Mouse (Mus musculus): ENCODE results near the gene Ifi27l2b.
A peak's percentile ranks its signal among the peaks of the same experiment; 100 is the strongest.

Gene Ifi27l2b

DNA sequence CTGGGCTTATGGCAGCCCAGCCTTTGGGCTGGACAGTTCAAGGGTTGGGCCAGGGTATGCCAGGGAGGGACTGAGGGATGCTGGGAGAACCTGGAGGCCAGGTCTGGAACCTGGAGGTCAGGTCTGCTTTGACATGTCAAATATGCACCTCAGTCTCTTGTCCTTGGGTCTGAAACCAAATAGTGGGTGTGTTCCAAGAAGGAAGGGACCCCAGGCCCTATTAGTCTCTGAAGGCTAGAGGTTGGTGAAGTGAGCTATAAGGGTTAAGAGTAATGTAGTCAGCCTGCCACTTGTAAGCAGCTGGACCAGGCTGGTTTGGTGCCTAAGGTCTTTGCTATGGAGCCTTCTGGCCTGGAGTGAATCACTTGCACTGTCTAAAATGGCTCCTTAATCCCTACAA lies 22.2 kb downstream of the Ifi27l2b start:
- no peak for DNase-seq (ENCODE audit: low spot score)

DNA sequence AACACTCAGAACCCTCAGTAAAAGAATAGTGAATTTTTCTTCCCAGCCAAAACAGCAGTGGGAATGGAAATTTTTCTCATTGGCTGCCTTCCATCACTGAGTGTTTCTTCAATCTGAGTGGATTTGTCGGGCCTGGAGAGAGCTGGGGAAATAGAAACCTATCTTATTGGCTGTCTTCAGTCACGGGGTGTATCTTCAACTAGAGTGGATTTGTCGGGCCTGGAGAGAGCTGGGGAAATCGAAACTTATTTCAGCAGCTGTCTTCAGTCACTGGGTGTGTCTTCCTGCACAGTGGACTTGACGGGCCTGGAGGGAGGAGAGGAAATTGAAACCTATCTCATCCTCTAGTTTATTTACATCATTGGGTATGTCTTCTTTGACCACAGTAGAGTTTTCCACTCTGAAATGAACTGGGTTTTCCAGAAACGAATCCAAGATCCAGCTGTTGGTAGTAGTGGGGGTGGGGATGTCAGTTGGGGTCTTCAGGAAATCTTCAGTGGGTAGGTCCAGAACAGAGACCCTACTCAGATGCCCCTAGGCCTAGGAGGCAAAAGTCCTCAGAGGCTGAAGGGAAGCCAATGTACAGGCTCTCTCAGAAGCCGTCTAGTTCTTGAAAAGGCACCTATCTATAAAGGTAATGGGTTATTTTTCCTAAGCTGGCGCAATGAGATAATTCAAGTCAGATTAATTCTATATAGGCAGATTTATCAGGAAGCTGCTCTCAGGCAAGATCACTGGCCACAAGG lies 22.9 kb downstream of the Ifi27l2b start, which contains the start of gene Ifi27:
TSS of gene Ifi27 (plus strand) at position 226 of the 746 bp plus-strand sequence.
- DNase-seq (ENCODE audit: low spot score): no peak

DNA sequence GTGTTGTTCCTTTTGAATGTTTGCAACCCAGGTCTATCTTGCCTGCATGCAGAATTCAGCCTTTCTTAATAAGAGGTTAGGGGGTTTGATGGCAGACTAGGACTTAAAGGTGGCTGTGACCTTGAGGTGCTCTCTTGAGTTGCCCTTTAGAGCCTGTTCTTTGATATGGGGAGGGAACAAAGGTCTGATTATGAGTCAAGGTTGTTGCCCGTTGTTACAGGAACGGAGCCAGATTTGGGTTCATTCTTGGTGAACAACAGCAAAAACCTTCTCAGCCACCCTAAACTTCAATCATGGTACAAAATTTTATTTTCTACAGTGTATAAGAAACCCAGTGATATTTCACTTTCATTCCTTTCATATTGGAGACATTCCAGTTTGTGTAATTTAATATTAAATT lies 23.6 kb downstream of the Ifi27l2b start:
- no peak for DNase-seq (ENCODE audit: low spot score)

DNA sequence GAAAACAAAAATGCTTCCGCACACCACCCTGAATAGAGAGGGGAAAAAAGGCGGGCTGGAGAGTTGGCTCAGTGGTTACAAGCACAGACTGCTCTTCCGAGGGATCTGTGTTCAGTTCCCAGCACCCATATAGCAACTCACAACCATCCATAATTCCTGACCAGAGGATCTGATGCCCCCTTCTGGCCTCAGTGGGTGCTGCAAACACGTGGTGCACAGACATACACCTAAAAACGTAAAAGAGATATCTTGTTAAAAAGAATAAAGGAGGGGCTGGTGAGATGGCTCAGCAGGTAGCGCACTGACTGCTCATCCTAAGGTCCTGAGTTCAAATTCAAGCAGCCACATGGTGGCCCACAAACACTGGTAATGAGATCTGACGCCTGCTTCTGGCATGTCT lies 30.3 kb downstream of the Ifi27l2b start:
- DNase-seq (ENCODE audit: low spot score): no peak

DNA sequence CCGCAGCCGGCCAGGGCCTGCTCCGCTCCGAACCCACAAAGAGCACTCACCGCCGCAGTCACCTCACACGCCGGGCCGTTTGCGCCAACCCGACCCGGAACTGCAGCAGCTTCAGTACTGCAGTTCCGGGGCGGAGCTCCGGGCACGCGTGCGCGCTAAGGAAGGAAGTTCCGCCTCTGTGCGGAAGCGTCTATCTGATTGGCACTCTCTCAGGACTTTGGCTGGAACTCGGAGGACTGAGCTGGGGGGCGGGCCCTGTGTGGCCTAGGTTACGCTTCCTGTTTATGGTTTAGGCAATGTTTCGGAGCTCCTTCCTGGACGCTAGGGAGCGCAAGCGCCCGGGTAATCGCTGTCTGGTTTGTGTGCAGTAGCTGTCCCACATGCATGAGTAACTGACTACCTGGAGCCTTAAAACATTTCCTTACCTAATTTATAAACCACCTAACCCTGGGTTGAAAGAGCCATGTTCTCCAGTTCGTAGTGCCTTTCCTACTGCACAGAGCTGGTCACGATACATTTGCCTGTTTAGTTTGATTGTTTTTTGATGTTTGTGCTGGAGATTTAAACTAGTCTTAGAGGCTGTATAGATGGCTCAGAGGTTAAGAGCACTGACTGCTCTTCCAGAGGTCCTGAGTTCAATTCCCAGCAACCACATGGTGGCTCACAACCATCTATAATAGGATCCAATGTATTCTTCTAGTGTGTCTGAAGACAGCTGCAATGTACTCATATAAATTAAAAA lies 31.1 kb downstream of the Ifi27l2b start, which contains the start of gene Ddx24:
TSS of gene Ddx24 (minus strand) at position 102 of the 742 bp plus-strand sequence.
- peak; percentile 99 for DNase-seq (ENCODE audit: low spot score)

DNA sequence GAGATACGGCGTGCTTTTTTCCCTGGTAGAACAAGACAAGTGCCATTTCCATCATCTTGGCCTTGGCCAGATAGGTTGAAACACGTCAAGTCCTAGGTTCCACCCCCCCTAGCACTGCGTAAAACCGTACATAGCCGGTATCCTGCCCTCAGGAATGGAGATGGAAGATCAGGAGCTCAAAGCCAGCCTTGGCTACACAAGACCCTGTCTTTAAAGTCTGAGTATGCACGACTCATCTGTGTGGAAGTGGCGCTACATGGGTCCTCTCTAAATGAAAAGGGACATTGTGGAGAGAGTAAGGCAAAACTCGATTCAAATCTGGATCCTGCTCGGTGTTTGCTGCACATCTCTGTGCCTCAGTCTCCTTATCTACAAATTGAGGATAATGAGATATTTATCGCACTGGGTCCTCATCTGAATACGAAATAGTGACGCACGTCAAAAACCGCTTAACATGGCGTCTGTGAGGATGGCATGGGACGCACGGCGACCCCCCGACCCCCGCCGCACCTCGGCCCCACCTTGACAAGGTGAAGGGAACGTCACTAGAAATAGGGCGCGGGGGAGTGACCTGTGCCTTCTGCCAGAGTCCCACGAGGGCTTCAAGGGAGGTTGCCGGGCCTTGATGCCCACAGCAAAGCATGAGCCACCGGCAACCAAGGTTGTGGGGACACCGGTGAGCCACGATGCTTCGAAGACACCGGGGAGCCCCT lies 31.9 kb downstream of the Ifi27l2b start:
- DNase-seq (ENCODE audit: low spot score): no peak

DNA sequence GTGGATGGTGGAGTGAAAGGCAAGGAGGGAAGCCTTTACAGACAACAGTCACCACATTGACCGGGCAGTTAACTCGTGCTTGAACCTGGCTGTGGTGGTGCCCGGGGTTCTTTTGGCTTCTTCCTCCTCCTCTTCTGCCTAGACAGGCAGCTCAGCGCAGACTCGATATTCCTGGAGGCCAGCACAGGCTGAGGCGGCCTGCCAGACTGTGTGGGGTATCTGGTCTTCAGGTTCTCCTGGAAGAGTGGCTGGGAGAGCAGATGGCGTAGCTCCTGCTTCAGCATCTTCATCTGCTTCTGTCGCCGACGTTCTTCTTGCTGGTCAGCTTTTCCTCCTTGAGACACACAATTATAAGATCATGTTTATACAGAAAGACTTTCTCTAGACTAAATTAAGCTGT lies 48.9 kb downstream of the Ifi27l2b start:
- DNase-seq (ENCODE audit: low spot score): no peak

DNA sequence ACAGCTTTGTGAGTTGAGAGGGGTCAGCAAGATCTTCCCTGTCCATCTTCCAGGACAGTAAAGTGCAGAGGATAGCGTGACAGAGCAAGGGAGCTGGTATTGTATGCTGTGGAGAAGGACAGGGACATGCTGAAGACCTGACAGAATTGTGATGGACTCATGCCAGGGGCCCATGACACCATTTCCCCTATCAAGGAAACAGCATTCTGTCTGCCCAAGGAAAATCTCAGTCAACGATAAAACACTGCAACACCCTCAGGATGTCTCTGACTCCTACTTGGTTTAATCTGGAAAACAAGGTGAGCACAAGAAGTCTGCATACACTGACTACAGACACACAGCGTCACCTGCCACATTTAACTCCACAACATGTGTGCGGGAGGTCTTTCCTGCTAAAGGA lies 49.3 kb downstream of the Ifi27l2b start, which contains the start of gene 9330161L09Rik:
TSS of gene 9330161L09Rik (minus strand) at position 101 of the 400 bp plus-strand sequence.
- DNase-seq (ENCODE audit: low spot score): no peak

DNA sequence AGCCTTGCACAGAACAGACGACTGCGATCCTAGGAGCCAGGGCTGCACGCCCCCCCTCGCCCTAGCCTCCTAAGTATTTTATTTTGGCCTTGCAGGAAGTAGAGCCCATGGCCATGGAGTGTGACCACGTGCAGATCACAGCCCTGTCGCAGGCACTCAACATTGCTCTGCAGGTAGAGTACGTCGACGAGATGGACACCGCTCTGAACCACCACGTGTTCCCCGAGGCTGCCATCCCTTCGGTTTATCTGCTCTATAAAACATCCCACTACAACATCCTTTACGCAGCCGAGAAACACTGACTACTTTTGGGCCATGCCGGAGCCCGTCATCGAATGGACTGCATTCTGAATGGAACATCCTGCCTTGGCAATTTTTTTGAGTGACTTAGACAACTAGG lies 52.9 kb downstream of the Ifi27l2b start:
- DNase-seq (ENCODE audit: low spot score): no peak

Data from yolk sac, embryonic 10.5 days (tissue).